Mouse (Mus musculus): ENCODE results near the gene Txnrd2. TPM values are rescaled to one million over a fixed set of nuclear protein-coding genes. Genes with fewer than 3 reads are reported as not detected.

Txnrd2 gene
- polyA plus RNA-seq, 1 experiment from 2014 or later, result 35.1 TPM

GRCm38 (mm10) chr16:18396201-18396600 is 30.0 kb upstream of the Txnrd2 start:
- peaks cover 54% of the 10 kb centered on the region for H3K36me3 ChIP-seq (replicated peaks)
- no peaks in the 10 kb centered on the region for H3K9me3 ChIP-seq
- H3K4me3 ChIP-seq, result peak overlapping the region; percentile 41
- DNase-seq (ENCODE audit: extremely low spot score, low spot score), result no peak
- H3K27me3 ChIP-seq (ENCODE audit: poor library complexity, severe bottlenecking), result no peaks in the 10 kb centered on the region
- peak overlapping the region; percentile 84 for H3K27ac ChIP-seq
- 84% methylated on average over 2 of the region's 2 CpGs for WGBS
- peaks cover 90% of the 10 kb centered on the region for H3K4me1 ChIP-seq

- 95% methylated on average over 27 of the region's 27 CpGs for WGBS
- no peak for DNase-seq (ENCODE audit: extremely low spot score, low spot score)
- no peak overlapping the region for H3K4me3 ChIP-seq
- H3K4me1 ChIP-seq, result peaks cover 91% of the 10 kb centered on the region
- H3K27me3 ChIP-seq (ENCODE audit: poor library complexity, severe bottlenecking), result no peaks in the 10 kb centered on the region
- peaks cover 62% of the 10 kb centered on the region for H3K36me3 ChIP-seq (replicated peaks)
- no peaks in the 10 kb centered on the region for H3K9me3 ChIP-seq
- peak overlapping the region; percentile 84 for H3K27ac ChIP-seq
Observed at GRCm38 (mm10) chr16:18396791-18397621, 29.2 kb upstream of the Txnrd2 start.

GRCm38 (mm10) chr16:18400028-18400427 is 26.2 kb upstream of the Txnrd2 start:
- DNase-seq (ENCODE audit: extremely low spot score, low spot score), result no peak
- H3K36me3 ChIP-seq (replicated peaks), result peaks cover 92% of the 10 kb centered on the region
- peak overlapping the region; percentile 89 for H3K27ac ChIP-seq
- 71% methylated on average over 9 of the region's 9 CpGs for WGBS
- peaks cover 69% of the 10 kb centered on the region for H3K4me1 ChIP-seq
- H3K4me3 ChIP-seq, result peak overlapping the region; percentile 26; the same call in 1 of the 2 replicates
- no peaks in the 10 kb centered on the region for H3K9me3 ChIP-seq
- H3K27me3 ChIP-seq (ENCODE audit: poor library complexity, severe bottlenecking), result no peaks in the 10 kb centered on the region

- H3K9me3 ChIP-seq, result no peaks in the 10 kb centered on the region
- H3K4me1 ChIP-seq, result peaks cover 67% of the 10 kb centered on the region
- WGBS, result 40% methylated on average over 7 of the region's 7 CpGs
- peaks cover 98% of the 10 kb centered on the region for H3K36me3 ChIP-seq (replicated peaks)
- peak; percentile 88 for DNase-seq (ENCODE audit: extremely low spot score, low spot score)
- H3K27ac ChIP-seq, result peak overlapping the region; percentile 89
- H3K27me3 ChIP-seq (ENCODE audit: poor library complexity, severe bottlenecking), result no peaks in the 10 kb centered on the region
- H3K4me3 ChIP-seq, result peak overlapping the region; percentile 26
Observed at GRCm38 (mm10) chr16:18400472-18401216, 25.5 kb upstream of the Txnrd2 start.

- DNase-seq (ENCODE audit: extremely low spot score, low spot score), result no peak
- 91% methylated on average over 12 of the region's 12 CpGs for WGBS
- Histone ChIP-seq H3K27ac (peak overlapping the region; percentile 89; the same call in 1 of the 2 replicates), H3K36me3 (replicated peaks) (peaks cover 97% of the 10 kb centered on the region), H3K27me3 (ENCODE audit: poor library complexity, severe bottlenecking) (no peaks in the 10 kb centered on the region), H3K9me3 (no peaks in the 10 kb centered on the region), H3K4me3 (no peak overlapping the region), H3K4me1 (peaks cover 65% of the 10 kb centered on the region)
Observed at GRCm38 (mm10) chr16:18403285-18403684, 22.9 kb upstream of the Txnrd2 start.

- DNase-seq (ENCODE audit: extremely low spot score, low spot score), result no peak
Observed at GRCm38 (mm10) chr16:18405091-18405854, 20.9 kb upstream of the Txnrd2 start.

GRCm38 (mm10) chr16:18405876-18406275 is 20.3 kb upstream of the Txnrd2 start:
- H3K4me1 ChIP-seq, result peaks cover 59% of the 10 kb centered on the region
- no peaks in the 10 kb centered on the region for H3K27me3 ChIP-seq (ENCODE audit: poor library complexity, severe bottlenecking)
- WGBS, result 70% methylated on average over 2 of the region's 2 CpGs
- H3K4me3 ChIP-seq, result no peak overlapping the region
- H3K36me3 ChIP-seq (replicated peaks), result peaks cover 97% of the 10 kb centered on the region
- H3K9me3 ChIP-seq, result no peaks in the 10 kb centered on the region
- no peak for DNase-seq (ENCODE audit: extremely low spot score, low spot score)
- peak overlapping the region; percentile 44; the same call in 1 of the 2 replicates for H3K27ac ChIP-seq

More at GRCm38 (mm10) chr16:18405091-18405854, 20.9 kb upstream of the Txnrd2 start:
- Histone ChIP-seq H3K27ac (peak overlapping the region; percentile 44; the same call in 1 of the 2 replicates), H3K36me3 (replicated peaks) (peaks cover 97% of the 10 kb centered on the region), H3K4me1 (peaks cover 59% of the 10 kb centered on the region), H3K4me3 (no peak overlapping the region), H3K9me3 (no peaks in the 10 kb centered on the region), H3K27me3 (ENCODE audit: poor library complexity, severe bottlenecking) (no peaks in the 10 kb centered on the region)
- WGBS, result 92% methylated on average over 13 of the region's 13 CpGs

GRCm38 (mm10) chr16:18406293-18406692 is 19.9 kb upstream of the Txnrd2 start:
- Histone ChIP-seq H3K27ac (no peak overlapping the region), H3K36me3 (replicated peaks) (peaks cover 97% of the 10 kb centered on the region), H3K9me3 (no peaks in the 10 kb centered on the region), H3K4me1 (peaks cover 59% of the 10 kb centered on the region), H3K27me3 (ENCODE audit: poor library complexity, severe bottlenecking) (no peaks in the 10 kb centered on the region), H3K4me3 (no peak overlapping the region)
- DNase-seq (ENCODE audit: extremely low spot score, low spot score), result no peak
- WGBS, result 29% methylated on average over 2 of the region's 2 CpGs

- 85% methylated on average over 7 of the region's 7 CpGs for WGBS
- H3K4me3 ChIP-seq, result no peak overlapping the region
- H3K9me3 ChIP-seq, result no peaks in the 10 kb centered on the region
- DNase-seq (ENCODE audit: extremely low spot score, low spot score), result no peak
- H3K4me1 ChIP-seq, result peaks cover 51% of the 10 kb centered on the region
- H3K27ac ChIP-seq, result peak overlapping the region; percentile 44; the same call in 1 of the 2 replicates
- peaks cover 91% of the 10 kb centered on the region for H3K36me3 ChIP-seq (replicated peaks)
- no peaks in the 10 kb centered on the region for H3K27me3 ChIP-seq (ENCODE audit: poor library complexity, severe bottlenecking)
Observed at GRCm38 (mm10) chr16:18407912-18408311, 18.3 kb upstream of the Txnrd2 start.

- 76% methylated on average over 4 of the region's 4 CpGs for WGBS
- Histone ChIP-seq H3K27ac (peak overlapping the region; percentile 37), H3K9me3 (no peaks in the 10 kb centered on the region), H3K4me3 (no peak overlapping the region), H3K36me3 (replicated peaks) (peaks cover 83% of the 10 kb centered on the region), H3K4me1 (peaks cover 51% of the 10 kb centered on the region), H3K27me3 (ENCODE audit: poor library complexity, severe bottlenecking) (no peaks in the 10 kb centered on the region)
- DNase-seq (ENCODE audit: extremely low spot score, low spot score), result no peak
Observed at GRCm38 (mm10) chr16:18409776-18410175, 16.4 kb upstream of the Txnrd2 start.

GRCm38 (mm10) chr16:18410418-18410817 is 15.8 kb upstream of the Txnrd2 start:
- WGBS, result 75% methylated on average over 5 of the region's 5 CpGs
- Histone ChIP-seq H3K9me3 (no peaks in the 10 kb centered on the region), H3K36me3 (replicated peaks) (peaks cover 83% of the 10 kb centered on the region), H3K27me3 (ENCODE audit: poor library complexity, severe bottlenecking) (no peaks in the 10 kb centered on the region), H3K4me3 (no peak overlapping the region), H3K27ac (peak overlapping the region; percentile 37; the same call in 1 of the 2 replicates), H3K4me1 (peaks cover 49% of the 10 kb centered on the region)
- DNase-seq (ENCODE audit: extremely low spot score, low spot score), result no peak

GRCm38 (mm10) chr16:18411026-18411649 is 15.0 kb upstream of the Txnrd2 start:
- H3K4me1 ChIP-seq, result peaks cover 42% of the 10 kb centered on the region
- H3K9me3 ChIP-seq, result no peaks in the 10 kb centered on the region
- 66% methylated on average over 13 of the region's 13 CpGs for WGBS
- no peak overlapping the region for H3K4me3 ChIP-seq
- H3K36me3 ChIP-seq (replicated peaks), result peaks cover 82% of the 10 kb centered on the region
- DNase-seq (ENCODE audit: extremely low spot score, low spot score), result no peak
- peak overlapping the region; percentile 37 for H3K27ac ChIP-seq
- no peaks in the 10 kb centered on the region for H3K27me3 ChIP-seq (ENCODE audit: poor library complexity, severe bottlenecking)
